Mouse (Mus musculus): Measurements from ENCODE around the gene Cfap65. TPM values are rescaled to one million over a fixed set of nuclear protein-coding genes. Genes with fewer than 3 reads are reported as not detected.
A peak's percentile ranks its signal among the peaks of the same experiment; 100 is the strongest.

Gene Cfap65
- polyA plus RNA-seq, 1 experiment = 27.7 TPM

DNA sequence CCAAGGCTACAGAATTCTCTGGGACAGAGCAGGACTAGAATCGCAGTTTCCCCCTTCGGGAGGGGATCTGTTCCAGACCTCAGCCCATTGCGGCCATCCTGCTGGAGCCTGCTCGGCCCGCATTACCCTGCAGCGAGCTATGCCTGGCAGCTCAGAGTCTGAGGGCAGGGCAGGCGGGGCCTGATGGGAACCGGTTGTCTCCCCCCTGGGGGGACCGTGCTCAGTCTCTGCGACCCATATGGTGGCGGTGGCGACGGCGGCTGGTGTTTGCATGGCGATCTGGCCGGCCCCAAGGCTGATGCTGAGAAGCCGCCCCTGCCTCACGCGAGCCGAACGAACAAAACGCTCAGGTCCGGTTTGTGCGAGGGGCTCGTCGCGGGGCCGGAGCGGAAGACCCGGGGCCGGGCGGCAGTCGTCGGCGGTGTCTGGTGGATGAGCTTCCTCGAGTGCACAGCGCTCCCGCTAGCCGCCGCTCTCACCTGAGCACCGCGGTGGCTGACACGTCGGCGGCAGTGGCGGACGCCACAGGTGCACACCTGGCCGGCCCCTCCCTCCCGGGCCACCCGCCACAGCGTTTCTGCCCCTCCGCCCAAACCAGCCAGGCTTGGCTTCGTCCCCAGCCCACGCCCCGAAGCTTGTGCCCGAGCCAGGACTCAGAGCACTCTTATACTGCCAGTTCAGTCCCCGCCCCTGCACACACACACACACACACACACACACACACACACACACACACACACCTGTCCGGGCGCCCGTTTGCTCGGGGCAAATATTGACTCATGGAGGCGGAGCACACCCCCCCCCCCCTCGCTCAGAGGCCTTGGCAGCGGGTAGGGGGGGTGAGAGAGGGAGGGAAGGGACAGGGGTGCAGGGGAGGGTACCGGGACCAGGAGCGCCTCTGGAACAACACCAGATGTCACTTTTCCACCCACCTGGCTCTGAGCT is 34.8 kb downstream of the Cfap65 start:
- no peak for TF ChIP-seq CTCF (IDR thresholded peaks at IDR 0.05; ENCODE audit: insufficient read depth, low read length)
- TF ChIP-seq POLR2A (IDR thresholded peaks at IDR 0.05; ENCODE audit: borderline replicate concordance, extremely low read depth, low read depth, low read length) = no peak
- H3K4me1 ChIP-seq (ENCODE audit: control insufficient read depth, insufficient read depth, low read length) = no peaks in the 10 kb centered on the region
- DNase-seq = peak; percentile 77
- WGBS = 1% methylated on average over 65 of the region's 66 CpGs
- peak overlapping the region; percentile 1 for H3K4me3 ChIP-seq (replicated peaks; ENCODE audit: extremely low read depth, low read depth, low read length)

DNA sequence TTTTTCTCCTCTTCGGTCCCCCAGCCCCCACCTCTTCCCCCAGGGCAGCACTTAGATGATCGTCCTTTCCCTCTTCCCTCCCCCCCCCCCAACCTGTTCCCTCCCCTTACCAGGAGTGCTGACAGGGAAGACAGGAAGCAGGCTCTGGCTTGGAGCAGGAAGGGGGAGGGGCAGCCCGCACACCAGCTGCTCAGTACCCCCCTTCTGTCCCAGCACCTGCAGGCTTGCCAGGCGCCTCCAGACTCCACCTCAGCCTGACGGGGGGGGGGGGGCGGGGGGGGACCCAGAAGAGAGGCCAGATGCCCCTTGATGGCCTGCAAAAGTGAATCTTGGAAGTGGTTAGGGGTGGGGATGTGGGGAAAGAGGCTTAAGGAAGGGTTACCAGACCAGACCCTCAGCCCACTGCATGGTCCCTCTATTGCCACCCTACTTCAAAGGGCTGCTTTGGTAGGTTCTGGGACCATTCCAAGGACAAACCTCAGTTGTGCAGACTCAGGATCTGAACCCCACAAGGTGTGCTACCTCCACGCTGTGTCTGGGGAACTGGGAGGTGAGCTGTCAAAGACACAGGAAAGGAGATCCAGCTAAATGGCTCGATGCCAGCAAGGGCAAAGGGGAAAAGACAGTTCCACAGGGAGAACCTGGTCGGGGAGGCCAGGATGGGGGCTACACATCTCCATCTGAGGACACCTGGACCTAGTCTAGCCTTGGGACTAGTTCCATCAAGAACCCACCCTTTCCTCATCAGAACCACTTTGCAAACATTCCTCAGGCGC is 36.6 kb downstream of the Cfap65 start:
- no peak for DNase-seq
- Histone ChIP-seq H3K4me3 (replicated peaks; ENCODE audit: extremely low read depth, low read depth, low read length) (no peak overlapping the region), H3K4me1 (ENCODE audit: control insufficient read depth, insufficient read depth, low read length) (no peaks in the 10 kb centered on the region)
- 7% methylated on average over 7 of the region's 10 CpGs for WGBS
- TF ChIP-seq CTCF (IDR thresholded peaks at IDR 0.05; ENCODE audit: insufficient read depth, low read length) (no peak), POLR2A (IDR thresholded peaks at IDR 0.05; ENCODE audit: borderline replicate concordance, extremely low read depth, low read depth, low read length) (no peak)

DNA sequence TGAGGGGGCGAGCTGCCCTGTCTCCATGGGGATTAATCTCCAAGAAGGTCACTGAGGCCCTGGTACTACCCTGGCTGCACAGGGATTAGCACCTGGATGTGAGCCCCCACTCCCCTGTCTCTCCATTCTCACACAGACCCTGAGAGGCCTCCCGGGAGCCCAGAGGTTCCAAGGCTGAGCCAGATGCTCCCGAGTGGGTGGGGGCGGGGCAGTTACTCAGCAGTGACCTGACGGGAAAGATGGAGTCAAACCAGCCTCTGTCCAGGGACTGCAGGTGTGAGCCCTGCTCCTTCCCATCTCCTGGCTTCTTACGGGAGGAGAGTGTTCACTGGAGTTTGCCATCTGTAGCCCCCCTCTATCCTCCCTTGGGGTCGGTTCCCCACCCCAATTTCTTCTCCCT is 37.4 kb downstream of the Cfap65 start:
- TF ChIP-seq POLR2A (IDR thresholded peaks at IDR 0.05; ENCODE audit: borderline replicate concordance, extremely low read depth, low read depth, low read length) = no peak
- TF ChIP-seq CTCF (IDR thresholded peaks at IDR 0.05; ENCODE audit: insufficient read depth, low read length) = no peak
- H3K4me3 ChIP-seq (replicated peaks; ENCODE audit: extremely low read depth, low read depth, low read length) = no peak overlapping the region
- DNase-seq = no peak
- WGBS = 8% methylated on average over 7 of the region's 7 CpGs
- no peaks in the 10 kb centered on the region for H3K4me1 ChIP-seq (ENCODE audit: control insufficient read depth, insufficient read depth, low read length)

DNA sequence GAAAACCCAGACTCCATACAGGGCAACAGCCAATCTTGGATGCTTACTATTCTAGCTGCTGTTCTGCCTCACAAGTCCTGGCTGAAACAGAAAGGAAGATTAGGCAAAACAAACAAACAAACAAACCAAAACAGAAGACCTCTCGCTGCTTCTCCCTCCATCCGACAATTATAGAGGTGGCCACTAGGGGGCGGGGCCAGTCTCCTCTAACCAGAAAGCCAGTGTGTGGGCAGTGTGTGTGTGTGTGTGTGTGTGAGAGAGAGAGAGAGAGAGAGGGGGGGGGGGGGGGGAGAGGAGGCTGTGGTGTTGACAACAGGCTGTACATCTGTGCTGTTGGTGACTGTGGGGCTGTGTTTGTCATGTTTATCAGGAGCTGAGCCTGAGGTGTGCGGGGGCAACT is 40.4 kb downstream of the Cfap65 start:
- DNase-seq = peak; percentile 38
- TF ChIP-seq CTCF (IDR thresholded peaks at IDR 0.05; ENCODE audit: insufficient read depth, low read length) (peak; percentile 59), POLR2A (IDR thresholded peaks at IDR 0.05; ENCODE audit: borderline replicate concordance, extremely low read depth, low read depth, low read length) (no peak)
- no peak overlapping the region for H3K4me3 ChIP-seq (replicated peaks; ENCODE audit: extremely low read depth, low read depth, low read length)
- WGBS = 16% methylated on average over 4 of the region's 4 CpGs
- no peaks in the 10 kb centered on the region for H3K4me1 ChIP-seq (ENCODE audit: control insufficient read depth, insufficient read depth, low read length)

DNA sequence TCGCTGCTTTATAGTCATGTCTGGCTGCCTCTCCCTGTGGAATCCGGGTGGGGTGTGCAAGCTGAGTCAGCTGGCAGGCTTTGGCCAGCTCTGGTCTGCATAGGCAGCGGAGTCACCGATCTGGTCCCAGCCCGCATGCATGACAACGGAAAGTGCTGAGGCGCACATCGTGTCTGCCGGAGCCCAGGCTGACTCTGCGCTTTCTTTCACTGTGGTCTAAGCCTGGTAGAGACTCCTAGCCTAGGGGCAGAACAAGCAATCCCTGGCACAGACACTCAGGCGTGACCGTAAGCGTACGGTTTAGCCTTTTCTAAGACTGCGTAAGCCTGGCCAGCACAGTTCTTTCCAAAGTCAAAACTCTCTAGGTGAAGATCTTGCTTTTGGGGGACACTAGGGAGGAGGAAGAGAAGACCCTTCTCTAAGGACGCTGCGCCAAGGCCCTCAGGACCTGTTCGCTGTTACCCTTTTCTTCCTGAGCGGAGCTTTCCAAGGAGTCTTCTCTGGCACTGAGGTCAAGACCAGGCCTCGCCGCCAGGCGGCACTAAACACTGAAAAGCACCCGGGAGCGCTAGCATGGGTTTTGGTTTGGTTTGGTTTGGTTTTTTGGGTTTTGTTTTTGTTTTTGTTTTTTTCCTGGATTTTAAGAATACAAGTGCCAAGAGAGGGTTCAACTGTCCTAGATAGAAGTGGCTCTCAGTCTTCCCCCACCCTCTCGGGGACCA is 42.1 kb downstream of the Cfap65 start, which contains the start of gene Cryba2:
Cryba2 (minus strand) TSS at position 10 of the 722 bp plus-strand sequence.
- Histone ChIP-seq H3K4me1 (ENCODE audit: control insufficient read depth, insufficient read depth, low read length) (no peaks in the 10 kb centered on the region), H3K4me3 (replicated peaks; ENCODE audit: extremely low read depth, low read depth, low read length) (no peak within 1 kb of the TSS)
- DNase-seq = peak; percentile 44
- 8% methylated on average over 25 of the region's 25 CpGs for WGBS
- peak; percentile 73 for TF ChIP-seq CTCF (IDR thresholded peaks at IDR 0.05; ENCODE audit: insufficient read depth, low read length)
- no peak for TF ChIP-seq POLR2A (IDR thresholded peaks at IDR 0.05; ENCODE audit: borderline replicate concordance, extremely low read depth, low read depth, low read length)

DNA sequence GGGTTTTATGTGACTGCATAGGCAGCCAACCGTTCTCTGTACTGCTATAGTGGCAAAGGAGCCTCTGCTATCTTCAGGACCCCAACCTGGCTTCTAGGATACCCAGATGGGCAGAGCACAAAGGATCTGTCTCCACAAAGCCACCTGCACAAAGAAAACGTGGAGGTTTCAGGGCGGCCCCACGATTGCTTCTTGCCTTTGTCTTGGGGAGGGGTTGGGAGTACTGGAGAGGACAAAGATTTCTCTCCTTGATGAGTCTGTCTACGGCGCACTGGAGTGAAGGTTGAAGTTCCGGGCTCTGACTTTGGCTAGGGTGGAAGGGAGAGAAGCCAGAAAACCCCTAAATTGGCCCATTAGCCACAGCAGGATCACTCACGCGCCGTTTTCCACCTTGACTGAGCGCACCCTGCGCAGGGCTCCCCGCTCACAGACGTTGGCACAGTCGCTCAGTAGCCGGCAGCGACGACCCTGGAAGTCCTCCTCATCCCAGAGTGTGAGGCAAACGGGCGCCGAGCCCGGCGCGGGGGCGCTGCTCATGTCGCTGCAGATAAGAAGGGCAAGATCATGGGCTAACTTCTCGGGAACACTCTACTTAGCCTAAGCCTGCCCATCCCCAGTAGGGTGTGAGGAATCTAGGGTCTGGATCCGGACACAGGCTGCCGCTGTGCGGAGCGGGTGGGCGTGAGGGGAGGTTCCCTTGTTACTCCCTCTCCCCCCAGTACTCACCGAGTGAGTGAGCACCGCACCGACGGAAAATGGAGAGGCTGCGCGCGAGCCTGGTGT is 42.9 kb downstream of the Cfap65 start:
- WGBS = 4% methylated on average over 39 of the region's 39 CpGs
- DNase-seq = no peak
- TF ChIP-seq CTCF (IDR thresholded peaks at IDR 0.05; ENCODE audit: insufficient read depth, low read length) (no peak), POLR2A (IDR thresholded peaks at IDR 0.05; ENCODE audit: borderline replicate concordance, extremely low read depth, low read depth, low read length) (no peak)
- Histone ChIP-seq H3K4me3 (replicated peaks; ENCODE audit: extremely low read depth, low read depth, low read length) (no peak overlapping the region), H3K4me1 (ENCODE audit: control insufficient read depth, insufficient read depth, low read length) (no peaks in the 10 kb centered on the region)

DNA sequence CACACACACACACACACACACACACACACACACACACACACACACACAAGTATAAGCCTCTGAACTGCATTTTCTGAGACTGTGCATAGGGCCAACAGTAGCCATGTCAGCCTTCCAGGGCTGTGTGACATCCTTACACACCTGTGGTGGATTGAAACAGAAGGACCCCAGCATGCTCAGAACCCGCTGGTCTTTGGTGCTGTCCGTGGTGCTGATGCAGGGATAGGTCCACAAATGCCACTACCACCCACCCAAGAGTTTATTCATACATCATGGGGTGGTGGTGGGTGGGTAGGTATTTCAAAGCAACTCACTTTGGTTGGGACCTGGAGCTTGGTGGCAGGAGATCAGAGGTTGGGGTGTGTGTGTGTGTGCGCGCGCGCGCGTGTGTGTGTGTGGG is 43.9 kb downstream of the Cfap65 start:
- no peak for DNase-seq
- no peak overlapping the region for H3K4me3 ChIP-seq (replicated peaks; ENCODE audit: extremely low read depth, low read depth, low read length)
- TF ChIP-seq POLR2A (IDR thresholded peaks at IDR 0.05; ENCODE audit: borderline replicate concordance, extremely low read depth, low read depth, low read length) = no peak
- TF ChIP-seq CTCF (IDR thresholded peaks at IDR 0.05; ENCODE audit: insufficient read depth, low read length) = no peak
- H3K4me1 ChIP-seq (ENCODE audit: control insufficient read depth, insufficient read depth, low read length) = no peaks in the 10 kb centered on the region
- WGBS = under 1% methylated on average over 7 of the region's 8 CpGs

DNA sequence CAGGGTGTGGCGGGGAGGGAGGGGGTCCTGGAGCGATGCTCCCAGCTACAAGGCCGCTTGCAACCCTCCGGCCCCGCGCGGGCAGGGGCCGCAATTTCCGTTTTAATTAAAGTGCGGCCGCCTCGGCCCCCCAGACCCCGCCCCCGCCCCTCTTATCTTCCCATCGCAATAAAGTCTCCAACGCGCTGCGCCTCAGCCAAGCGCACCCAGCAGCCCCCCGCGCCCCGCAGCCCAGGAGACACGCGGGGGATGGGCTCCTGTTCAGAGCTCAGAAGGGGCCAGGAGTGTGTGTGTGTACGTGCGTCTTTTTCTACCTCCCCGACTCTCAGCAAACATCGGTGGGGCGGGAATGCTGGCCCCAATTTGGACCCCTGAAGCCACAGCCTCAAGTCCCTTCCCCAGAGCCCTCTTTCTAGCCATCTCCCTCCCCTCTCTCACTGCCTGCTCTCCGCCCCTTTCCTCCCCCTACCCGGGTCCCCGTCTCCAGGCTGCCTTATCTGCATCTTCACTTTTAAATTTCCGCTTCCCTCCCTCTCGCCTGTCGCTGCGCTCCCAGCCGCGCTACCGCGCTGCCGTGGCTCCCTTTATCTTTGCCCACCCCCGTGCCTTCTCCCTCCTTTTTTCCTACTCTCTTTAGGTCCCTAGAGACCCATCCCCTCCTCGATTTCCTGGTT is 49.9 kb downstream of the Cfap65 start, which contains the start of gene Fev:
Fev (minus strand) TSS at position 51 of the 674 bp plus-strand sequence.
- WGBS = 2% methylated on average over 43 of the region's 43 CpGs
- Histone ChIP-seq H3K4me3 (replicated peaks; ENCODE audit: extremely low read depth, low read depth, low read length) (no peak within 1 kb of the TSS), H3K4me1 (ENCODE audit: control insufficient read depth, insufficient read depth, low read length) (peaks cover 5% of the 10 kb centered on the region; the same call in 1 of the 2 replicates)
- no peak for TF ChIP-seq CTCF (IDR thresholded peaks at IDR 0.05; ENCODE audit: insufficient read depth, low read length)
- DNase-seq = no peak

Measured in lung, adult 2 months (tissue).